Mouse (Mus musculus): ENCODE results near the gene Mga.

DNA sequence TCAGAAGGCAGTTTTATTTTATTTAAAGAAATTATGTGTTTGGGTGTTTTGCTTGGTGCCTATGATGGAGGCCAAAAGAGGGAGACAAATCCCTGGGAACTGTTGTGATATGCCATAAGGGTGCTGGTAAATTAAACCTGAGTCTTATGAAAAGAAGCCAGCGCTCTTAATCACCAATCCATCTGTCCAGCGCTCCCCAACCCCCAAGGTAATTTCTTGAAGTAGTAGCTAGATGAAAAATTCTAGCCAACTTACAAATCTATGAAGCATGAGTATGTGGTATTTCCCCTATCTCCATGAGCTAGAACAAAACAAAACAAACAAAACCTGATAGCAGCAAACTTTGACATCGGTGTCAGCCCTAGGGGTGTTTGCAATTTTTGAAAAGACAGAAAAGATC, 74.3 kb downstream of the Mga start:
- no peak for TF ChIP-seq CTCF (IDR thresholded peaks at IDR 0.05)
- TF ChIP-seq EP300 (IDR thresholded peaks at IDR 0.05) = no peak
